Mouse (Mus musculus): ENCODE results near the gene Mesp1. TPM values are rescaled to one million over a fixed set of nuclear protein-coding genes. Genes with fewer than 3 reads are reported as not detected.
A peak's percentile ranks its signal among the peaks of the same experiment; 100 is the strongest.
"Not testable (repeated sequence)": the region's sequence is repeated elsewhere in the genome, so short reads cannot be mapped to it uniquely, and the experiment has no call there.

Gene Mesp1
- polyA plus RNA-seq, 1 experiment from 2014 or later: 0.17 TPM

DNA sequence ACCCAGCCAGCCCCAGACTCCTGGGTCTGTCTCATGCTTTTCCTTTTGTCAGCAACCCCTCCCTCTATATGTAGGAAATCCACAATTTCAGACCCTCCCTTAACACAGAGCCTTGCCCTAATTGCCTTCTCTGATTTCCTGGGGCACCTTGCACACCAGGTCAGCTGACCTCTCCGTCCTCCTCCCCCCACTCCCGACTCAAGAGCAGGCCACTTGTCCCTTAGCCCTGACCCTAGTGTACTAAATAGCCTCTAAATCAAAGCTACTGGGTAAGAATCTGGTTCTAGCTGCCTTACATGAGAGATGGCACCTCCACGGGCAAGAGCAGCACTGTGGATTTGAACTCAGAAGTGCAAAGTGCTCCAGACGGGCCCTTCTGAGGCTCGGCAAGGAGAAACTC, 8.4 kb upstream of the Mesp1 start:
- Histone ChIP-seq H3K36me3 (replicated peaks; ENCODE audit: control insufficient read depth, insufficient read depth, low read depth, low read length) (no peaks in the 10 kb centered on the region), H3K4me3 (ENCODE audit: low read depth, low read length) (no peak overlapping the region), H3K9ac (replicated peaks; ENCODE audit: low read length) (no peak overlapping the region), H3K4me2 (ENCODE audit: low read depth, low read length) (no peak overlapping the region), H3K27ac (replicated peaks; ENCODE audit: low read depth, low read length) (no peak overlapping the region), H3K4me1 (ENCODE audit: control insufficient read depth, insufficient read depth, low read length) (no peaks in the 10 kb centered on the region; the same call in 1 of the 2 replicates), H3K27me3 (ENCODE audit: control insufficient read depth, insufficient read depth, low read length) (no peaks in the 10 kb centered on the region), H3K9me3 (replicated peaks; ENCODE audit: control insufficient read depth, low read length) (no peaks in the 10 kb centered on the region)
- ATAC-seq (replicated peaks; ENCODE audit: insufficient number of reproducible peaks, low FRiP score, low TSS enrichment, low read depth) (no peak), DNase-seq (ENCODE audit: low spot score) (no peak)
- WGBS: 57% methylated on average over 5 of the region's 5 CpGs

DNA sequence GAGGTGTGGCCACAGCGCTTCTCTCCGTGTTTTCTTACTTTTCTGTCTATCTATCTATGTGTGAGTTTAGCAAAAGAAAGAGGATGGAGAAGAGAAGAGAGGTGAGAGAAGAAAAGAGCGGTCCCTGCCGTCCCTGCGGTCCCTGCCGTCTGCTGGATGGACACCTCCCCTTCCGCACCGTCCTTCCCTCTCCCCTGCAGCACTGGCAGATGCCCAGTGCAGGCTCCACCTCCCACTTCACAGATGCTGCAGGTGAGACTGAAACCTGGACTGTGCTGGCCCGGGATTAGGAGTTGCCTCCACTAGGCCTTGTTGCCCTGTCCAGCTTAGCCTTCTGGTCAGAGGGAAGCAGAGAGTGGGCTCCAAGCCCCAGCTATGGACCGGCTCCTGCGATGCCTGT, 7.8 kb upstream of the Mesp1 start:
- Histone ChIP-seq H3K4me3 (ENCODE audit: low read depth, low read length) (no peak overlapping the region), H3K9ac (replicated peaks; ENCODE audit: low read length) (no peak overlapping the region), H3K27me3 (ENCODE audit: control insufficient read depth, insufficient read depth, low read length) (no peaks in the 10 kb centered on the region), H3K27ac (replicated peaks; ENCODE audit: low read depth, low read length) (no peak overlapping the region), H3K4me1 (ENCODE audit: control insufficient read depth, insufficient read depth, low read length) (no peaks in the 10 kb centered on the region; the same call in 1 of the 2 replicates), H3K9me3 (replicated peaks; ENCODE audit: control insufficient read depth, low read length) (no peaks in the 10 kb centered on the region), H3K36me3 (replicated peaks; ENCODE audit: control insufficient read depth, insufficient read depth, low read depth, low read length) (no peaks in the 10 kb centered on the region), H3K4me2 (ENCODE audit: low read depth, low read length) (no peak overlapping the region; the same call in 1 of the 2 replicates)
- WGBS: 71% methylated on average over 11 of the region's 11 CpGs
- ATAC-seq (replicated peaks; ENCODE audit: insufficient number of reproducible peaks, low FRiP score, low TSS enrichment, low read depth) (no peak), DNase-seq (ENCODE audit: low spot score) (no peak)

DNA sequence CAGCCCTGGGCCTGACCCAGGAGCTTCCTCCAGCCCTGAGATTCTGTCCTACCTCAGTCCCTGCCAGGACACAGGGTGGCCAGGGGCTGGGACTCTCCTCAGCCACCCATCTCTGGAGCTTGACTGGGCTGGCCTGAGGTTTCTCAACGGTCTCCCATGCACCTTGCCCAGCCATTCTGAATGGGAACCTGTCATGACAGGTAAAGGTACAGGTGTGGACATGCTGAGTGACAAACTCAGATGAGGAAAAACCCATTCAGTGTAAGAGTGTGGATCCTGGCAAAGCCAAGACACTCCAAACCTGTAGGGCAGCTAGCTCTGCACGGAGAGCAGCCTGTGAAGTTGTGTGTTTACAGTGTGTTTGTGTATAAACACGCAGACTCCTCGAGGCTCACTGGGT, 6.7 kb upstream of the Mesp1 start:
- no peak for DNase-seq (ENCODE audit: low spot score)
- H3K4me2 ChIP-seq (ENCODE audit: low read depth, low read length): no peak overlapping the region
- no peaks in the 10 kb centered on the region; the same call in 1 of the 2 replicates for H3K4me1 ChIP-seq (ENCODE audit: control insufficient read depth, insufficient read depth, low read length)
- H3K4me3 ChIP-seq (ENCODE audit: low read depth, low read length): no peak overlapping the region
- H3K27ac ChIP-seq (replicated peaks; ENCODE audit: low read depth, low read length): no peak overlapping the region
- 78% methylated on average over 4 of the region's 4 CpGs for WGBS
- no peaks in the 10 kb centered on the region for H3K36me3 ChIP-seq (replicated peaks; ENCODE audit: control insufficient read depth, insufficient read depth, low read depth, low read length)
- ATAC-seq (replicated peaks; ENCODE audit: insufficient number of reproducible peaks, low FRiP score, low TSS enrichment, low read depth): 0 out of 2 replicates have a peak, but pooled peaks have one; percentile 11
- no peak overlapping the region for H3K9ac ChIP-seq (replicated peaks; ENCODE audit: low read length)
- no peaks in the 10 kb centered on the region for H3K9me3 ChIP-seq (replicated peaks; ENCODE audit: control insufficient read depth, low read length)
- no peaks in the 10 kb centered on the region for H3K27me3 ChIP-seq (ENCODE audit: control insufficient read depth, insufficient read depth, low read length)

DNA sequence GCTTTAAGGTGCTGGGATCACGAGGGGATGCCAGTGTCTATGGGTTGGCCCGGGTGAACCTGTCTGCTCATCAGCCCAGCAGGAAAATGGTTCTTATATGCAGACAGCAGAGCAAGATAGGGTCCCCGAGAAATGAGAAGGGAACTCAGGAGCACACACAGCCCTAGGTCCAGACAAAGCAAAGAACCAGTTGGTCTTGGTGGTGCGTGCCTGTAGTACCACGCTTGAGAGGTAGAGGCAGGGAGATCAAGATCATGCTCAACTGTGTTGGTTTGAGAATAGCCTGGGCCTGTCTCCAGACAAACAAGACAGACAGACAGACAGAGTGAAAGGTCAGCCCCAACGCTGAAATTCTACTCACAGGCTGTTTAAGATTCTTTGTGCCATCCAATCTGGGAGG, 5.9 kb upstream of the Mesp1 start:
- no peak overlapping the region for H3K4me3 ChIP-seq (ENCODE audit: low read depth, low read length)
- 71% methylated on average over 6 of the region's 6 CpGs for WGBS

DNA sequence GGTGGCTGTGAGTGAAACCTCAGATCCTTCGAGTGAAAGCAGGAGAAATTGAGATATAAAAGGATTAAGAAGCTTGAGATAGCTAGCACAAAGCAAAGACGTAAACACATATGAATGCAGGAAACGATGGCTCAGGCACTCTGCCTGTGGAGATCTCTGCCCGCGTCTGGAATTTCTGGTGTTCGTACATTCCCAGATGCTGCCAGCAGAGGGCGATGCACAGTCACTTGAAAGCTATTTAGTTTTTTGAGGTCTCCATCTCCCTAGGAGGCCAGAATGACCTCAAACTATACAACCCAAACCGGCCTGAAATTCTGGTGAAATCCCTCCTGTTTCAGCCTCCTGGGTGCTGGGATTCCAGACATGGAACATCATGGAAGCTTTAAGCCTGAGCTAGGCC, 5.5 kb upstream of the Mesp1 start:
- Histone ChIP-seq H3K27me3 (ENCODE audit: control insufficient read depth, insufficient read depth, low read length) (peaks cover 3% of the 10 kb centered on the region), H3K9ac (replicated peaks; ENCODE audit: low read length) (no peak overlapping the region), H3K9me3 (replicated peaks; ENCODE audit: control insufficient read depth, low read length) (no peaks in the 10 kb centered on the region), H3K4me3 (ENCODE audit: low read depth, low read length) (no peak overlapping the region), H3K4me2 (ENCODE audit: low read depth, low read length) (no peak overlapping the region), H3K27ac (replicated peaks; ENCODE audit: low read depth, low read length) (no peak overlapping the region), H3K4me1 (ENCODE audit: control insufficient read depth, insufficient read depth, low read length) (no peaks in the 10 kb centered on the region; the same call in 1 of the 2 replicates), H3K36me3 (replicated peaks; ENCODE audit: control insufficient read depth, insufficient read depth, low read depth, low read length) (no peaks in the 10 kb centered on the region)
- under 1% methylated on average over 8 of the region's 8 CpGs for WGBS
- peak; percentile 90 for DNase-seq (ENCODE audit: low spot score)
- ATAC-seq (replicated peaks; ENCODE audit: insufficient number of reproducible peaks, low FRiP score, low TSS enrichment, low read depth): no peak

More for the DNA sequence above, 5.9 kb upstream of the Mesp1 start:
- Histone ChIP-seq H3K27ac (replicated peaks; ENCODE audit: low read depth, low read length) (no peak overlapping the region), H3K27me3 (ENCODE audit: control insufficient read depth, insufficient read depth, low read length) (0 out of 2 replicates have a peak, but pooled peaks cover 2% of the 10 kb centered on the region), H3K4me1 (ENCODE audit: control insufficient read depth, insufficient read depth, low read length) (no peaks in the 10 kb centered on the region; the same call in 1 of the 2 replicates), H3K9me3 (replicated peaks; ENCODE audit: control insufficient read depth, low read length) (no peaks in the 10 kb centered on the region), H3K9ac (replicated peaks; ENCODE audit: low read length) (no peak overlapping the region), H3K36me3 (replicated peaks; ENCODE audit: control insufficient read depth, insufficient read depth, low read depth, low read length) (no peaks in the 10 kb centered on the region), H3K4me2 (ENCODE audit: low read depth, low read length) (no peak overlapping the region)
- ATAC-seq (replicated peaks; ENCODE audit: insufficient number of reproducible peaks, low FRiP score, low TSS enrichment, low read depth) (no peak), DNase-seq (ENCODE audit: low spot score) (no peak)

DNA sequence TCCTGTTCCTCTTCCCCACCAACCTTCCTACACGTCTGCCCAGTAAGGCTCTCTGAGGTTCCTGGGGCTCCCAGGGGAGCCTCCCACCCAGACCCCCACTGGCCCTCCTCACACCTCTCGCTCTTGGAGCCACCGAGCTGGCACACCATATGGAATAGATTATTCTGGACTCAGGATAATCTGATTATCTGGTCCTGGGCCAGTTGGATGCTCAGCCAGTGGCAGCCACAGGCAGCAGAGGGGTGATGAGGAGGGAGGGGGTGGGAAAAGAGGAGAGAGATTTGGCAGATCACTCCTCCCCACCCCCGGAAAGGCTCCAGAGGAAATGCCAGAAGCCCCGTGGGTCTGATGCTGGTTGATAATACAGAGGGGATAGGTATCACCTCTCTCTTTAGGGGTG, 5.0 kb upstream of the Mesp1 start:
- DNase-seq (ENCODE audit: low spot score) (peak; percentile 52), ATAC-seq (replicated peaks; ENCODE audit: insufficient number of reproducible peaks, low FRiP score, low TSS enrichment, low read depth) (no peak)
- H3K9ac ChIP-seq (replicated peaks; ENCODE audit: low read length): no peak overlapping the region; the same call in 1 of the 2 replicates
- H3K9me3 ChIP-seq (replicated peaks; ENCODE audit: control insufficient read depth, low read length): no peaks in the 10 kb centered on the region
- H3K27ac ChIP-seq (replicated peaks; ENCODE audit: low read depth, low read length): no peak overlapping the region
- 17% methylated on average over 5 of the region's 5 CpGs for WGBS
- H3K4me3 ChIP-seq (ENCODE audit: low read depth, low read length): no peak overlapping the region
- peaks cover 7% of the 10 kb centered on the region for H3K27me3 ChIP-seq (ENCODE audit: control insufficient read depth, insufficient read depth, low read length)
- H3K4me2 ChIP-seq (ENCODE audit: low read depth, low read length): no peak overlapping the region
- no peaks in the 10 kb centered on the region; the same call in 1 of the 2 replicates for H3K4me1 ChIP-seq (ENCODE audit: control insufficient read depth, insufficient read depth, low read length)
- H3K36me3 ChIP-seq (replicated peaks; ENCODE audit: control insufficient read depth, insufficient read depth, low read depth, low read length): no peaks in the 10 kb centered on the region

DNA sequence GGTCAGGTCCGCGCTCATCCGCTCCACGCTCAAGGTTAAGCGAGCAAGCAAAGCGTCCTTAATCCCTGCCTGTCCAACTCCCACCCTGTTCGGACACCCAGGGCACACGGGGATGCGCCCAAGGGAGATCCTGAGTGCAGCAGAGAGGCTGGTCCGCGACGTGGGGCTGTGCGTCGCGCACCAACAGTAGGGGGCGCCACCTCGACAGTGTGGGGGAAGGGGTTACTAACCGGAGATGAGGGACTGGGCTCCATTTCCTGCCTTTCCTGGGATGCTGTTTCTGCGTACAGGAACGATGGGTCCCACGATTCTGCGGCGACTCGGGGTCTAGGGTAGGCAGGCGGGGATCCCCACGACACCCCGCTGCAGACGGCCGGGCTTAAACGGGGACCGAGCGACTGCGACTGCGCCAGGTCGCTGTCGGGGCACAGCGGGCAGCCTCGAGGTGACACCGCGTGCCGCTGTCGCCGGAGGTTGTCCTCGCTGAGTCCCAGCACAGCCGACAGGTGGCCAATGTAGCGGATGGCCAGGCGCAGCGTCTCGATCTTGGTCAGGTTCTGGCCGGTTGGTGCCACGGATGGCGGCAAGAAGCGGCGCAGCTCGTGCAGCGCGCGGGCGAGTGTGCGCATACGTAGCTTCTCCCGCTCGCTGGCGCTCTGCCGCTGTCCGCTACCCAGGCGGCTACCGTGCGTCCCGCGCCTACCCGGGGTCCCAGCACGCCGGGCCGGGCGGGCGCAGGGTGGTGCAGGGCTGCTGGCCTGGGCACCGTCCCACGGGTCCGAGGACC, 760 bp downstream of the Mesp1 start:
- Histone ChIP-seq H3K9ac (replicated peaks; ENCODE audit: low read length) (peak overlapping the region; percentile 51), H3K4me2 (ENCODE audit: low read depth, low read length) (peak overlapping the region; percentile 84), H3K27ac (replicated peaks; ENCODE audit: low read depth, low read length) (no peak overlapping the region), H3K27me3 (ENCODE audit: control insufficient read depth, insufficient read depth, low read length) (peaks cover 32% of the 10 kb centered on the region), H3K9me3 (replicated peaks; ENCODE audit: control insufficient read depth, low read length) (no peaks in the 10 kb centered on the region), H3K36me3 (replicated peaks; ENCODE audit: control insufficient read depth, insufficient read depth, low read depth, low read length) (no peaks in the 10 kb centered on the region), H3K4me3 (ENCODE audit: low read depth, low read length) (peak overlapping the region; percentile 42), H3K4me1 (ENCODE audit: control insufficient read depth, insufficient read depth, low read length) (no peaks in the 10 kb centered on the region)
- ATAC-seq (replicated peaks; ENCODE audit: insufficient number of reproducible peaks, low FRiP score, low TSS enrichment, low read depth): no peak
- peak; percentile 66 for DNase-seq (ENCODE audit: low spot score)
- 3% methylated on average over 80 of the region's 80 CpGs for WGBS

DNA sequence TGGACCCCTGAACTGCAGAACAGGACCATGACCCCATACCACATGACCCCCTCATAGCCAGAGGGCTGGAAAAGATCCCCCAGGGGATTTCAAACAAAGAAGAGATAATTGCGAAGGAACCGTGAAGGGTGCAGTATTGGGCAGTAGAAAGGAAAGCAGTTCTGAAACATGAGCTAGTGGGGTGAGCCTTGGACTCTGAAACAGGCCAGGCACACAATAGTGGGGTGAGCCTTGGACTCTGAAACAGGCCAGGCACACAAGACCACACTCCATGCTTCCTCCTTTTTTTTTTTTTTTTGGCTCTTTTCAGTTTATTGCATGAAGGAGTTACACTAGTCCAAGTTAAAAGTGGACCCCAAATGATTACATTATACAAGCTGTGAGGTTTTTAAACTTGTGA, 3.8 kb downstream of the Mesp1 start:
- H3K4me2 ChIP-seq (ENCODE audit: low read depth, low read length); H3K4me1 ChIP-seq (ENCODE audit: control insufficient read depth, insufficient read depth, low read length); ATAC-seq (replicated peaks; ENCODE audit: insufficient number of reproducible peaks, low FRiP score, low TSS enrichment, low read depth); H3K36me3 ChIP-seq (replicated peaks; ENCODE audit: control insufficient read depth, insufficient read depth, low read depth, low read length); H3K27ac ChIP-seq (replicated peaks; ENCODE audit: low read depth, low read length); H3K4me3 ChIP-seq (ENCODE audit: low read depth, low read length); H3K9ac ChIP-seq (replicated peaks; ENCODE audit: low read length); DNase-seq (ENCODE audit: low spot score); H3K9me3 ChIP-seq (replicated peaks; ENCODE audit: control insufficient read depth, low read length): not testable (repeated sequence)
- 21% methylated on average over 2 of the region's 2 CpGs for WGBS
- H3K27me3 ChIP-seq (ENCODE audit: control insufficient read depth, insufficient read depth, low read length): peaks cover 32% of the 10 kb centered on the region

Data from embryonic facial prominence, embryonic 11.5 days (tissue).